Mouse (Mus musculus) E14TG2a.4 (cell line): ENCODE results near the gene Stambpl1.

Source experiments
- CTCF ChIP-seq: conservative IDR thresholded peaks from 2 replicates; pipeline ENCODE4 v1.5.1; 2014; ENCODE audit warnings: low read length
- NANOG ChIP-seq: IDR thresholded peaks from 2 replicates; pipeline ENCODE4 v1.6.1; 2014; ENCODE audit warnings: borderline replicate concordance, low read length, mixed read lengths

GRCm38 (mm10) chr19:34265604-34266193 lies 73.7 kb downstream of the Stambpl1 start:
- TF ChIP-seq CTCF: no peak
- TF ChIP-seq NANOG: no peak
